In genomic region chr4:140283398-140283797, GRCm38 (mm10) we compare ENCODE assay signal across 10 mouse cellular contexts. TPM values are rescaled to one million over a fixed set of nuclear protein-coding genes. Genes with fewer than 3 reads are reported as not detected.
DNase-seq lines count a peak whose midpoint lies in the region; ATAC-seq and TF ChIP-seq lines count a peak whose summit lies in the region.
"Had no signal": no experiment of that assay in that cellular context is flagged by ENCODE, and none has a peak within 500 bp of the region (broad histone marks: within the 10 kb centered on the region; RNA-seq: fewer than 3 reads in every experiment).

No protein-coding gene starts in this region.

- WGBS in embryonic facial prominence, embryonic 11.5 days: 5% methylated on average over 2 of the region's 2 CpGs
- 4% methylated on average over 2 of the region's 2 CpGs for WGBS in liver, postnatal 0 days (ENCODE audit: insufficient replicate concordance)

- no peak for TF ChIP-seq CTCF in liver, postnatal 0 days (IDR thresholded peaks at IDR 0.05; ENCODE audit: low read depth)

- H3K9me3 ChIP-seq in embryonic facial prominence, embryonic 11.5 days (replicated peaks; ENCODE audit: control insufficient read depth, low read length): no peaks in the 10 kb centered on the region
- no peaks in the 10 kb centered on the region for H3K9me3 ChIP-seq in liver, postnatal 0 days (ENCODE audit: low read length)
- H3K9me3 ChIP-seq: midbrain, embryonic 12.5 days had no signal

- no peak overlapping the region for H3K9ac ChIP-seq in embryonic facial prominence, embryonic 11.5 days (replicated peaks; ENCODE audit: low read length)
- no peak overlapping the region for H3K9ac ChIP-seq in liver, postnatal 0 days (replicated peaks)
- H3K9ac ChIP-seq: midbrain, embryonic 12.5 days had no signal

- no peaks in the 10 kb centered on the region for H3K27me3 ChIP-seq in embryonic facial prominence, embryonic 11.5 days (ENCODE audit: control insufficient read depth, insufficient read depth, low read length)
- no peaks in the 10 kb centered on the region for H3K27me3 ChIP-seq in liver, postnatal 0 days (ENCODE audit: insufficient read depth, low read length)
- H3K27me3 ChIP-seq: midbrain, embryonic 12.5 days had no signal

- H3K4me2 ChIP-seq in embryonic facial prominence, embryonic 11.5 days (ENCODE audit: low read depth, low read length): no peak overlapping the region
- H3K4me2 ChIP-seq in liver, postnatal 0 days (ENCODE audit: low read depth, low read length): no peak overlapping the region
- H3K4me2 ChIP-seq: midbrain, embryonic 12.5 days had no signal

- no peak overlapping the region for H3K27ac ChIP-seq in embryonic facial prominence, embryonic 11.5 days (replicated peaks; ENCODE audit: low read depth, low read length)
- no peak overlapping the region for H3K27ac ChIP-seq in liver, postnatal 0 days (ENCODE audit: low read depth)
- H3K27ac ChIP-seq: midbrain, embryonic 12.5 days had no signal

- H3K4me3 ChIP-seq in embryonic facial prominence, embryonic 11.5 days (ENCODE audit: low read depth, low read length): no peak overlapping the region
- no peak overlapping the region for H3K4me3 ChIP-seq in liver, postnatal 0 days (ENCODE audit: low read depth, low read length)
- H3K4me3 ChIP-seq: erythroblast, embryonic 14.5 days; midbrain, embryonic 12.5 days had no signal

- H3K36me3 ChIP-seq in embryonic facial prominence, embryonic 11.5 days (replicated peaks; ENCODE audit: control insufficient read depth, insufficient read depth, low read depth, low read length): no peaks in the 10 kb centered on the region
- H3K36me3 ChIP-seq in liver, postnatal 0 days (replicated peaks; ENCODE audit: insufficient read depth, low read length): no peaks in the 10 kb centered on the region
- H3K36me3 ChIP-seq: midbrain, embryonic 12.5 days had no signal

- DNase-seq in gastrocnemius, postnatal 14 days: peak; percentile 42
- no peak for DNase-seq in gastrocnemius, postnatal 36 days
- peak; percentile 75 for DNase-seq in ES-CJ7 (ENCODE audit: low read depth, low spot score)
- peak; percentile 86 for DNase-seq in embryonic facial prominence, embryonic 11.5 days (ENCODE audit: low spot score)
- DNase-seq in liver, postnatal 0 days: peak; percentile 62
- DNase-seq in right cerebral cortex, adult 18-20 months: no peak
- no peak for DNase-seq in layer of hippocampus, postnatal 14 days (ENCODE audit: low spot score in 2 of 2)

- ATAC-seq in embryonic facial prominence, embryonic 11.5 days (replicated peaks; ENCODE audit: insufficient number of reproducible peaks, low FRiP score, low TSS enrichment, low read depth): no peak
- no peak for ATAC-seq in liver, postnatal 0 days
- ATAC-seq in frontal cortex, adult (ENCODE audit: low TSS enrichment): no peak

- H3K4me1 ChIP-seq in embryonic facial prominence, embryonic 11.5 days (ENCODE audit: control insufficient read depth, insufficient read depth, low read length): no peaks in the 10 kb centered on the region
- H3K4me1 ChIP-seq in liver, postnatal 0 days (ENCODE audit: insufficient read depth): no peaks in the 10 kb centered on the region

- no peak for TF ChIP-seq EP300 in liver, postnatal 0 days (IDR thresholded peaks at IDR 0.05; ENCODE audit: low read depth)

- intact Hi-C loops in gastrocnemius, postnatal 14 days (cut with DNase I; ENCODE audit: low total_unique reads): no loop called here
- intact Hi-C loops in gastrocnemius, postnatal 36 days (cut with DNase I): no loop called here

RNA-seq across cellular contexts. Expression of gene Igsf21, which starts 36.8 kb away (rescaled TPM):
- total RNA-seq in gastrocnemius, postnatal 14 days (2021): under 1 TPM; 0.14 to 0.16 TPM
- under 1 TPM in 1 of 2 experiments, not detected in 1; 0.18 TPM for total RNA-seq in gastrocnemius, postnatal 36 days (2021)
- polyA plus RNA-seq in embryonic facial prominence, embryonic 11.5 days (2014; fragmentation: Nextera tagmentation; extraction: Ambion mirVana): 0.95 and 2.4 TPM in 2 replicates
- 0.05 TPM in 1 of 2 replicates, not detected in the other for polyA plus RNA-seq in liver, postnatal 0 days (2015; fragmentation: Nextera tagmentation; extraction: Ambion mirVana)
- total RNA-seq in layer of hippocampus, postnatal 14 days (2021): 10 to 100 TPM; 65.7 to 73.0 TPM

Comparison
In these comparisons a context has a peak if more than half of its experiments do, and no peak if none do; other contexts are left out.
1. DNase-seq: peak in gastrocnemius, postnatal 14 days (single experiment), ES-CJ7 (single experiment), embryonic facial prominence, embryonic 11.5 days (single experiment) and liver, postnatal 0 days (single experiment); none in gastrocnemius, postnatal 36 days (0 of 2), right cerebral cortex, adult 18-20 months (single experiment) and layer of hippocampus, postnatal 14 days (0 of 2).
2. RNA of gene Igsf21, which starts 36.8 kb away (total RNA-seq): 65.7 to 73.0 TPM in layer of hippocampus, postnatal 14 days; 0.18 TPM in gastrocnemius, postnatal 36 days and 0.14 to 0.16 TPM in gastrocnemius, postnatal 14 days; every median in the first group is over 10 times any median in the second.